Mouse (Mus musculus) testis, adult 2 months (tissue): ENCODE data around the gene Tmc8.

Experiments
- CTCF ChIP-seq: fragments of 200-500 bp; IDR thresholded peaks from 2 replicates; pipeline ENCODE4 v1.5.1; 2012; ENCODE audit warnings: low read depth, mild to moderate bottlenecking, inconsistent platforms, low read length, moderate library complexity; ENCODE audit not compliant: control insufficient read depth, insufficient read depth, insufficient replicate concordance
- POLR2A ChIP-seq: fragments of 200-500 bp; IDR thresholded peaks from 2 replicates; pipeline ENCODE4 v1.6.1; 2012; ENCODE audit warnings: low read depth, mild to moderate bottlenecking, inconsistent platforms, low read length, moderate library complexity; ENCODE audit not compliant: control insufficient read depth

GRCm38 (mm10) chr11:117801650-117802049, 19.8 kb downstream of the Tmc8 start:
- TF ChIP-seq CTCF: no peak
- TF ChIP-seq POLR2A: no peak
